ENCODE assay signal across 32 mouse cellular contexts in the genomic region with DNA sequence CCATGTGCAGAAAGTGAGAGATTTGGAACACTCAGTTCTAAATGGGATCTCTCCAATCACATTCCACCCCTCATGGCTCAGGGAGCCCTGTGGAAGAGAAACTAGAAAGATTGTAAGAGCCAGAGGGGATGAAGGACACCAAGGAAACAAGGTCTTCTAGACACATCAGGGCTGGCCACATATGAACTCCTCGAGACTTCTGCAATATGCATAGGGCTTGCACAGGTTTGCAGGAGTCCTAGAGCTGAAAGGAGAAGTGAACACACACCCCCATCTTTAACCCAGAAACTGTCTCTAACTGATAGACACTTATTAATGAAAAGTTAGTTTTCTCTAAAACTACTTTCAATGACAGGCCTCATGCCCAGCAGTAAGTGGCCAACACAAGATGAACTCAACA.
DNase-seq lines count a peak whose midpoint lies in the region; ATAC-seq and TF ChIP-seq lines count a peak whose summit lies in the region.
"Had no signal": no experiment of that assay in that cellular context is flagged by ENCODE, and none has a peak within 500 bp of the region (broad histone marks: within the 10 kb centered on the region; RNA-seq: fewer than 3 reads in every experiment).

No protein-coding gene starts in this region.

- peak overlapping the region; percentile 53; the same call in 1 of the 2 replicates for H3K27ac ChIP-seq in liver, embryonic 13.5 days
- peak overlapping the region; percentile 79 for H3K27ac ChIP-seq in bone marrow macrophage, adult 2 months (ENCODE audit: insufficient read depth, low read depth, low read length)
- peak overlapping the region; percentile 31 for H3K27ac ChIP-seq in liver, embryonic 16.5 days (ENCODE audit: low read length)
- no peak overlapping the region for H3K27ac ChIP-seq in hindbrain, postnatal 0 days
- H3K27ac ChIP-seq: embryonic facial prominence, embryonic 12.5 days; forebrain, embryonic 10.5 days; forebrain, embryonic 15.5 days; gastrocnemius, adult 2 months; intestine, embryonic 15.5 days; limb, embryonic 12.5 days; midbrain, embryonic 10.5 days; midbrain, embryonic 15.5 days; neural tube, embryonic 15.5 days; stomach, postnatal 0 days had no signal

- no peak overlapping the region for H3K4me3 ChIP-seq in liver, embryonic 13.5 days (replicated peaks)
- no peak overlapping the region for H3K4me3 ChIP-seq in bone marrow macrophage, adult 2 months (ENCODE audit: insufficient read depth, low read length)
- no peak overlapping the region for H3K4me3 ChIP-seq in liver, embryonic 16.5 days (ENCODE audit: low read depth, low read length)
- no peak overlapping the region for H3K4me3 ChIP-seq in hindbrain, postnatal 0 days (ENCODE audit: low read length)
- H3K4me3 ChIP-seq: embryonic facial prominence, embryonic 12.5 days; forebrain, embryonic 10.5 days; forebrain, embryonic 15.5 days; gastrocnemius, adult 2 months; intestine, embryonic 15.5 days; limb, embryonic 12.5 days; midbrain, embryonic 10.5 days; midbrain, embryonic 15.5 days; neural tube, embryonic 15.5 days had no signal

- ATAC-seq in liver, embryonic 13.5 days (ENCODE audit: low read depth): no peak
- no peak for ATAC-seq in liver, embryonic 16.5 days (ENCODE audit: low read depth)
- ATAC-seq in neutrophil, adult 5-6 weeks (ENCODE audit: extremely low read depth, insufficient number of reproducible peaks, low FRiP score, poor library complexity, severe bottlenecking): peak; percentile 64; the same call in 1 of the 2 replicates
- ATAC-seq in hindbrain, postnatal 0 days: no peak
- ATAC-seq: forebrain, embryonic 15.5 days; hindbrain, embryonic 16.5 days; intestine, embryonic 15.5 days; lung, postnatal 0 days; midbrain, embryonic 15.5 days had no signal

- intact Hi-C loops in left cerebral cortex, postnatal 14 days (cut with DNase I): no loop called here
- intact Hi-C loops in gastrocnemius, postnatal 36 days (cut with DNase I): no loop called here

- no peak for TF ChIP-seq CTCF in bone marrow macrophage, adult 2 months (IDR thresholded peaks at IDR 0.05; ENCODE audit: low read depth, low read length)
- no peak for TF ChIP-seq CTCF in hindbrain, postnatal 0 days (IDR thresholded peaks at IDR 0.05; ENCODE audit: low read depth)

- H3K36me3 ChIP-seq in liver, embryonic 13.5 days: 0 out of 2 replicates have a peak, but pooled peaks cover 3% of the 10 kb centered on the region
- no peaks in the 10 kb centered on the region for H3K36me3 ChIP-seq in liver, embryonic 16.5 days (ENCODE audit: control insufficient read depth, insufficient read depth)
- H3K36me3 ChIP-seq in hindbrain, postnatal 0 days (ENCODE audit: insufficient read depth, low read length): no peaks in the 10 kb centered on the region
- H3K36me3 ChIP-seq: embryonic facial prominence, embryonic 12.5 days; forebrain, embryonic 15.5 days; intestine, embryonic 15.5 days; limb, embryonic 12.5 days; midbrain, embryonic 15.5 days; neural tube, embryonic 15.5 days had no signal

- no peak overlapping the region for H3K9ac ChIP-seq in liver, embryonic 13.5 days
- H3K9ac ChIP-seq in liver, embryonic 16.5 days (ENCODE audit: low read depth, low read length): no peak overlapping the region
- no peak overlapping the region for H3K9ac ChIP-seq in hindbrain, postnatal 0 days (replicated peaks; ENCODE audit: low read length)
- H3K9ac ChIP-seq: embryonic facial prominence, embryonic 12.5 days; forebrain, embryonic 15.5 days; intestine, embryonic 15.5 days; limb, embryonic 12.5 days; midbrain, embryonic 15.5 days; neural tube, embryonic 15.5 days had no signal

- peaks cover 26% of the 10 kb centered on the region for H3K4me1 ChIP-seq in liver, embryonic 13.5 days (replicated peaks)
- peaks cover 35% of the 10 kb centered on the region for H3K4me1 ChIP-seq in bone marrow macrophage, adult 2 months (ENCODE audit: control insufficient read depth, insufficient read depth, low read length)
- peaks cover 7% of the 10 kb centered on the region for H3K4me1 ChIP-seq in liver, embryonic 16.5 days (ENCODE audit: control insufficient read depth, low read depth, low read length)
- H3K4me1 ChIP-seq in hindbrain, postnatal 0 days (ENCODE audit: insufficient read depth, low read length): no peaks in the 10 kb centered on the region
- H3K4me1 ChIP-seq: forebrain, embryonic 15.5 days; intestine, embryonic 15.5 days; limb, embryonic 12.5 days; midbrain, embryonic 10.5 days; midbrain, embryonic 15.5 days; neural tube, embryonic 15.5 days had no signal

- no peaks in the 10 kb centered on the region for H3K9me3 ChIP-seq in liver, embryonic 13.5 days (replicated peaks)
- no peaks in the 10 kb centered on the region for H3K9me3 ChIP-seq in liver, embryonic 16.5 days (replicated peaks; ENCODE audit: control insufficient read depth, low read length)
- no peaks in the 10 kb centered on the region for H3K9me3 ChIP-seq in hindbrain, postnatal 0 days (ENCODE audit: low read length)
- H3K9me3 ChIP-seq: embryonic facial prominence, embryonic 12.5 days; forebrain, embryonic 10.5 days; forebrain, embryonic 15.5 days; intestine, embryonic 15.5 days; limb, embryonic 12.5 days; midbrain, embryonic 10.5 days; midbrain, embryonic 15.5 days; neural tube, embryonic 15.5 days had no signal

- 55% methylated on average over 1 of the region's 1 CpGs for WGBS in liver, embryonic 13.5 days (ENCODE audit: insufficient replicate concordance)
- WGBS in liver, embryonic 16.5 days (ENCODE audit: insufficient replicate concordance): 50% methylated on average over 1 of the region's 1 CpGs
- 93% methylated on average over 1 of the region's 1 CpGs for WGBS in hindbrain, postnatal 0 days

- TF ChIP-seq POLR2A in bone marrow macrophage, adult 2 months (IDR thresholded peaks at IDR 0.05; ENCODE audit: borderline replicate concordance, low read depth, low read length): no peak

- DNase-seq in liver, embryonic 13.5 days: no peak
- DNase-seq in liver: no peak
- DNase-seq in hindbrain, postnatal 0 days (ENCODE audit: low spot score): no peak
- DNase-seq in left cerebral cortex, postnatal 14 days (ENCODE audit: low spot score in 2 of 2): no peak
- DNase-seq in gastrocnemius, postnatal 36 days: no peak
- DNase-seq: adrenal gland, postnatal 25 days; cerebellum, adult 18-20 months; cerebellum, postnatal 14 days; gastrocnemius, adult 2 months; heart, postnatal 14 days; kidney, adult 2 months; kidney, postnatal 36 days; lung, adult 18-20 months; lung, postnatal 4 days; right cerebral cortex, postnatal 25 days; spleen, adult 18-20 months; thymus, adult 18-20 months; thymus, postnatal 25 days had no signal

- H3K27me3 ChIP-seq in liver, embryonic 13.5 days: no peaks in the 10 kb centered on the region
- no peaks in the 10 kb centered on the region for H3K27me3 ChIP-seq in liver, embryonic 16.5 days (ENCODE audit: control insufficient read depth, insufficient read depth, low read depth, low read length)
- no peaks in the 10 kb centered on the region for H3K27me3 ChIP-seq in hindbrain, postnatal 0 days (ENCODE audit: insufficient read depth, low read length)
- H3K27me3 ChIP-seq: embryonic facial prominence, embryonic 12.5 days; forebrain, embryonic 15.5 days; intestine, embryonic 15.5 days; limb, embryonic 12.5 days; midbrain, embryonic 15.5 days; neural tube, embryonic 15.5 days had no signal

- no peak overlapping the region for H3K4me2 ChIP-seq in liver, embryonic 13.5 days
- no peak overlapping the region for H3K4me2 ChIP-seq in liver, embryonic 16.5 days (ENCODE audit: low read depth, low read length)
- H3K4me2 ChIP-seq in hindbrain, postnatal 0 days (ENCODE audit: low read depth, low read length): no peak overlapping the region
- H3K4me2 ChIP-seq: embryonic facial prominence, embryonic 12.5 days; forebrain, embryonic 15.5 days; intestine, embryonic 15.5 days; limb, embryonic 12.5 days; midbrain, embryonic 15.5 days; neural tube, embryonic 15.5 days had no signal
